Mouse (Mus musculus) thymus, postnatal 10 days (tissue): ENCODE data around the gene Entpd2.

Experiments
- DNase-seq, 2 experiments: peaks; one replicate each; pipeline ENCODE4 v3.0.0; 2021; ENCODE audit warnings: low spot score in 2 of 2

The Entpd2 gene

GRCm38 (mm10) chr2:25429435-25430180, 33.9 kb downstream of the Entpd2 start:
- DNase-seq: no peak

- DNase-seq: no peak
Measured at GRCm38 (mm10) chr2:25430395-25431233, 34.9 kb downstream of the Entpd2 start.

GRCm38 (mm10) chr2:25431308-25431855, 35.7 kb downstream of the Entpd2 start:
- no peak for DNase-seq

- DNase-seq: no peak
Measured at GRCm38 (mm10) chr2:25432326-25433098, 36.8 kb downstream of the Entpd2 start.

GRCm38 (mm10) chr2:25433101-25433500, 37.4 kb downstream of the Entpd2 start:
- no peak for DNase-seq

- DNase-seq: no peak
Measured at GRCm38 (mm10) chr2:25434292-25434691, 38.6 kb downstream of the Entpd2 start.

GRCm38 (mm10) chr2:25436286-25436820, 40.7 kb downstream of the Entpd2 start:
- DNase-seq: no peak

- no peak for DNase-seq
Measured at GRCm38 (mm10) chr2:25441067-25441466, 45.4 kb downstream of the Entpd2 start.

- no peak for DNase-seq
Measured at GRCm38 (mm10) chr2:25442682-25443081, 47.0 kb downstream of the Entpd2 start.
